Mouse (Mus musculus): ENCODE measurements around the gene Bzw2.

Bzw2 gene

DNA sequence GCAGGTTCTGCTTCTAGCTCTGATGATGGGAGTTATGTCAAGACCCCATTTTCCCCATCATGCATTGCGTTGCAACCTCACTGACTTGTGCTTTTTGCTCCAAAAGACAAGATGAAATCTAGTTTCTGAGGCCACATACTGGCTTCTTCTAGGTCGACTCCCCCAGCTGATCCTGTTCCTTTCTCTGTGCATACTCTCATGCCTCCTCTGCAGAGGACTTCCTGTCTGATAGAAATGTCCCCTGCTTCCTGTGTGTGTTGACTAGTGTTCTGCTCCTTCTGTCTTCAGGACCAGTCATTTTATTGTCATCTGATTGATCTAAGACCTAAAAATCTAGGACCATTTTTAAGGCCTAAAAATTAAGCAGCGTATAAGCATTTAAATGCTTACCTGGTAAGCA is 22.5 kb downstream of the Bzw2 start:
- no peak for DNase-seq (ENCODE audit: extremely low spot score, low spot score)

DNA sequence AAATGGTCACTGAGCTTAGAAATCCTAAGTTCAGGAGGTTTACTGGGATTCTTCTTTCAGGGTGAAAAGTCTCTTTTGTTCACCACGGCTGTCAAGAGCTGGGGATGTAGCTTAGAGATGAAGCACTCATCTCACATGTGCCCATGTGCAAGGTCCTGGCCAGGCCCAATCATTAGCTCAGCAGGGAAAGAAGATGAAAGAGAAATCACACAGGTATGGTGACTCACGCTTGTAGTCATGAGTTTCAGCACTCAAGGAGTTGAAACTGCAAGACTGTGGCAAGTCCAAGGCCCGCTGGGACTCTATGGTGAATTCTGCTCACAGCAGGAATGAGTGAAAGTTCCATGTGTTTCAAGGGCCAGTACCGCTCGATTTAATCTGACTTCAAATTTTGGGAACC is 23.8 kb downstream of the Bzw2 start:
- DNase-seq (ENCODE audit: extremely low spot score, low spot score) = no peak

DNA sequence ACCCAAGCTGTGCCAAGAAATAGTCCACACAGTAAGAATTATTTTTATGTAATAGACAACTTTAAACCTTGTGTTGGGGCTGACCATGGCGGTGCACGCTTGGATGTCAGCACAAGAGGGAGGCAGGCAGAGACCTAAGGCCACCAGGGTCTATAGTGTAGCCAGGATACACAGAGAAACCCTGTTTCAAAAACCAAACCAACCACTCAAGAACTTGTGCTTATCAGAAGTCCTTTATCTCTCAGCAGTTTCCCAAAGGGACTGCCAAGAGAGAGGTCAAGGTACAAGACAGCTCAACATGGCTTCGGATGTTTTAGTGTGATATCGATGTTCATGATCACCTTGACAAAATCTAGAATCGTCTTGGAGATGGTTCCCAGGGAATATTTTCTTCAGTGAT is 24.3 kb downstream of the Bzw2 start:
- DNase-seq (ENCODE audit: extremely low spot score, low spot score) = no peak

DNA sequence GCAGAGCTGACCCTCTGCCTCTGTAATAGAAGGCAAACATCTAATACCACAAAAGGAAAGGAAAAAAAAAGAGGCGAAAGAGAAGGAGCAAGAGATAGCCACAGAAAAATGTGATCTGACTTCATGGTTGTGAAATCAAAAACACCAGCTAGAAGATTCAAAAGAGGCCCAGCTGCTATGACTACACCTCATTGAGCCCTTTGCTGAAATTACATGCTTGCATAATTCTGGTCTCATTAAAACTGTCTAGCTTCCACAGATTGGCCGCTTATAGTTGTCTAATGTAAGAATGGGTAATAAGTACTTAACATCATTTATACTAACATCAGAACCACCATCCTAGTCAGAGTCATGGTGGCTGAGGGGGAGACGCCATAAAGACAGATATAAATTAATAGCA is 25.2 kb downstream of the Bzw2 start:
- DNase-seq (ENCODE audit: extremely low spot score, low spot score) = no peak

DNA sequence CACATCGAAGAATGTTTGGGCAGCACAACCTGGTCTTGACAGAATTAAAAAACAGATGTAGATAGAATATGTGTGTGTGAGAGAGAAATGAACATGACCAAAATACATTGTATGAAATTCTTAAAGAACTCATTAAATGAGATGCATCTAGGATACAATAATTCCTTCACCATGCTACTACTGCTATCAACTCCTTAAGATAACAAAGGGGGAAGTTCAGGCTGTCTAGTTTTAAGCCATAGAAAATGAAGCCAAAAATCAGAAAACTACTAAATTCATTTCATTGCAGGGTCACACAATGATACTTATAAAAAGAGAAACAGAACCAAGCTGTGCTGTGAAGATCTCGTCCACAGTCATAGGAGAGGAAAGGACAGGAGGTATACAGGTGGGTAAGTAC is 25.6 kb downstream of the Bzw2 start:
- no peak for DNase-seq (ENCODE audit: extremely low spot score, low spot score)

DNA sequence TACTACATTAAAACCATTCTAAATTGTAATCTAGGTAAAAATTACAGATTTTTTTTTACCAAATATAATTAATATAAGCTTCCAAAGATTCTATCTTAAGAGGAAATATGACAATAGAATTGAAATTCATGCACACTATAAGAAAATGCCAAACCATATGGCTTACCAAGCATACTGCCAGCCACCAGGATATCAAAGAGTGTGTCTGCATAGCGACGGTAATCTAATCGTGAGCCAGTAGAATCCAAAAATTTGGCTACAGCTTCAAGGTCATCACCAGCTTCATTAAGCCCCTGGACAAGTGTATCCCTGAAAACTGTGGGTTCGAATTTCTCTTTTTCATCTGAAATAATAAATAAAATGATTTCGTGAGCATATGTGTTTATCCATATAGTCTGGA is 28.1 kb downstream of the Bzw2 start:
- DNase-seq (ENCODE audit: extremely low spot score, low spot score) = no peak

DNA sequence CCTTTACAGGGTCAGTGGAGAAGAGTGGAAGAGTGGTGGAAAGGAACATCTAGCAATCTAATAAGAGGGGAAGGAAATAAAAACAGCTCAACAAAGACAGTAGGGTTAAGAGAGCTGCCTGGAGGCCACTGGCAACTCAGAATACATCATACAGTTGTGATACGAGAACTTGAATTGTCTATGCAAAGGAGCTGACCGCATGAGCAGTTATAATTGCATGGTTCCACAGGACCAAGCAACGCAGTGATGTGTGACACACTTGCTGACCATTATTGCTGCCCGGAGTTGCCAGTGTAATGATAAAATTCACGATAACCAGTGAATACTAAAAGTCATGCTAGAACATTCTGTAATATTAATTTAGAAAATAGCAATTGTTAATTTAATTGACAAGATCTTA is 31.8 kb downstream of the Bzw2 start:
- no peak for DNase-seq (ENCODE audit: extremely low spot score, low spot score)

DNA sequence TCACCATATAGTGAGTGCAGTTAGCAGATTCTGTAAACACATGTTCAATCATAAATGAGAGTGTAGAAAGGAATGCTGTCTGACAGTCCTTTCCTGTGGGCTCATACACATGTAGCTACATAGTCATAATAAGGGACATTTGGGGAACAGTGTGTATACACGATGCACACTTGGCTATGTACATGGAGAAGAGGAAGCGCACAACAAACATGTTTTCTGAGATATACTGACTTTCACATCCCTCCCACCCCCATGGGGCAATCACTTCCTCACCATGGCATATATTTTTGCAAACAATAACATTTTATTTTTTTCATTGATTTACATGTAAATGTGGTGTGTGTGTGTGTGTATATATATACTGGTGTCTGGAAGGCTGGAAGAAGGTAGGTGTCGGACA is 38.6 kb downstream of the Bzw2 start:
- DNase-seq (ENCODE audit: extremely low spot score, low spot score) = no peak

DNA sequence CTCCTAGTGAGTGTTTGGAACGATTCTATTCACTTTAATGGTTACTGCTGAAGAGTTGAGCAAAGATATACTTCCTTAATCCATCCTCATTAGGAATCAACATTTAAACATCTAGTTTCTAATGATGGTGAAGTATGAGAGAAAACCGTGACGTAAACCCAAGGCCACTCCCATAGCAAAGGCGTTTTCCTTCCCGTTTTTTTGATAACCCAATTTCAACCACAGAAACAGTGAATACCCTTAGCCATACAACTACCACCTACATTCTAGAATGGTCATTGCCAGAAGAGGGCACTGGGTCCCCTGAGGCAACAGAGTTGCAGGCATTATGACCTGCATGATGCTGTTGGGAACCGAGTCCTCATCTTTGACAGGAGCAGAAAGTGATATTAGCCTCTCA is 40.7 kb downstream of the Bzw2 start:
- DNase-seq (ENCODE audit: extremely low spot score, low spot score) = no peak

DNA sequence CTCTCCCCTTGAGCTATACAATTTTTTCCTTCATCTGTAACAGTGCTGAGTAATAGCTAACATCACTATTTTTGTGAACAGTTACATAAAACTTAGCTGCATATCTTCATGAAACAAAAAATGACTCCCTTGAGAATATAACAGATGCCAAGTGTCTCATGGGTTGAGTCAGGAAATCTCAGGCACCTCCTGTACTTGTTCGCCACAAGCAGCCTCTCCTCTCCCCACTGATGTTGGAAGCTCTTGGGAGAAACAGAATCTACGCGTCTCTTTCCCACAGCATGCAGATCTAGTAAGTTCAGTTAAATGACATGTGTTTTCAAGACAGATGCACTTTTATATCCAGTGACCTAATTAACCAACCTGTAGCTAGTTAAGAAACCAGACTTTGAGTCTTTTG is 45.8 kb downstream of the Bzw2 start:
- DNase-seq (ENCODE audit: extremely low spot score, low spot score) = no peak

DNA sequence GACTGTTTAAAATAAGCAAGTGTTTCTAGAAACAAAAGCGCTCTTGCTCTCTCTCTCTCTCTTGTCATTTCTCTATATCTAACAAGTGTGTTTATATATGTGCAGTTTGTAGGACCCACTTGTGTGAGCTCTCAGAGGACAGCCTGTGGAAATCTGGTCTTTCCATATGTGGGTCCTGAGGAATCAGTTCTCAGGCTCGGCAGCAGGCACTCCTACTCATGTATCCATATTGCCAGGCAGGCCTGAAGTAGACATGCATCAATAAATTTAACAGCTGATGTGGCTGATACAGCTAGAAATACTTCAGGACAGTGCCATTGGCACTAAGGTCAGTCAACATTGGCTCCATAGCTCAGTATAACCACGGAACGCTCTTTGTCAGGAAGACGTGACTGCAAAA is 46.8 kb downstream of the Bzw2 start:
- no peak for DNase-seq (ENCODE audit: extremely low spot score, low spot score)

DNA sequence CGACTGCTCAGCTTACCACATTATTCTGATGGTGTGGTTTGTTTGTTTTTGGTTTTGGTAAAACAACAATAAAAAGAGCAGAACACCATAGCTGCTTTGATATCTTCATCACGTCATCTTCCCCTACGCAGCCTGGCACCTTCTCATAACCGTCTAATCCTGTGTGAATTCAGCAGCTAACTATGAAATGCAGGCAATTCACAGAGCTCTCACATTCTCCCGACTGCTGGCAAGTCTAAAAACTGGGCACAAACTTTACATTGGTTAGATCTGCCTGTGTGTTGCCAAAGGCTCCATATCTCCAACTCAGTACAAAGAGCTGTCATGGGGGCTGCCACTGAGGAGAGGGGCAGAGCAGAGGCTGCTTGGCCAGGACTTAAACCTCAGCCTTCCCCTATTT is 47.4 kb downstream of the Bzw2 start:
- no peak for DNase-seq (ENCODE audit: extremely low spot score, low spot score)

DNA sequence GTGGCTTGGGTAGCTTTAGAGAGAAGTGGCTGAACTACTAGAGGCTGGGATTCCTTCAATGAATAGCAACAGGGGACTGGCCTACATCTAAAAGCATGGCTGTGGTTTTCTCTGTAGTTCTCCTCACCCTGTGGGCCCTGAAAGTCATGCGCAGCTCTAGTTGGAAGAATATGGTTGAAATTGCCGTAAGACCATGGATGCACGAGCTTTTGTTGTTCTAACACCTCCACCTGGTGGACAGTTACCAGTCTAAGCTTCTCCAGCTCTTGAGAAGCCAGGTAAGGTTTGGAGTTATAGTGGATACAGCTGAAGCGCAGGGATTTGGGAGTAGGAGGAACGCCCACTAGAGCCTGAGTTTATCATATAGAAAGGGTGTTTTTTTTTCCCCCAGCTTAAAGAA is 49.4 kb downstream of the Bzw2 start:
- DNase-seq (ENCODE audit: extremely low spot score, low spot score) = no peak

DNA sequence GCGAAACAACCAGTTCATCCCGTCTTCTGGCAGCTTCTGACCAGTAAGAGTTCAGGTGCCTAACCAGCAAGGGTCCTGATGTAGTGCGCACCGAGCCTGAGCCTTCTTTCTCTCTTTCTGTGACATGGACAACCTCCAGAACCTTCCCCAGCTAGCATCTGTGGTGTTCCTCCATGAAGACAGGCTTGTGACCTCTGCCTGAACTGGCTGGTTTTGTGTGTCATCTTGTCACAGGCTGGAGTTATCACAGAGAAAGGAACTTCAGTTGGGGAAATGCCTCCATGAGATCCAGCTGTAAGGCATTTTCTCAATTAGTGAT is 54.3 kb downstream of the Bzw2 start:
- no peak for DNase-seq (ENCODE audit: extremely low spot score, low spot score)

DNA sequence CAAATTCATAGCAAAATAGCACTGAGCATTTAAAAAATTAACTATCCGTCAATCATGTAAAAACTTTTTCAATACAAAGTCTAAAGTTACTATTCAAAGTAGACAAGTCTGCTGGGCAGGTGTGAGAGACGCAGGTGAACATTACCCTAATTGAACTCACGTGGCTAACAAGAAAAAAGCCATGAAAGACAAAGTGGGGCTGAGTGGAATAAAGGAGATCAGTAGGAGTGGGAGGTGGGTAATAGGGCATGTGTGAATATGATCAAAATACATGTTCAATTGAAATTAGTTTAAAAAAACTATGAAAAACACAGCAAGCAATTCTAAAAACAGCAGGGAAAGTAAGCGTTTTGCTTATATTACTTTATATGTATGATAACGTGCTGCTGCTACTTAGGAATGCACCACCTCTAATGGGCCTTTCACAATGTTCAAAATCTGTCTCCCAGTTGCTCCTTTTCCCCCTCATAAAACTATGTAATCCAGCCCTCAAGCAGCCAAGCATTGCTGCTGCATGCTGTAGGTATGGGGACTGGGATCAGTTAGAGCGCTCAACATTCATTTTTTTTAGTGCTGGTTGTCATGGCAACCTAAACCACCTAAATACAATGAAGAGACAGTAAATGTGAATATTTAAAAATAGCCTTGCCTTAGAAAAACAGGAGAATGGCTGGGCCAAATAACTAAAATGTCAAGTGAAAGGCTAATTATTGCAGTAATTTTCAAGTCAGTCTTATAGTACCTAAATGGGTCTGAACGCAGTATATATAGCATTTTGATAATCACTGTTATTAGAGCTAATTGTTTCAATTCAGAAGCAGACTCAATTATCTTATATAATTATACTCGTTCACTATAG is 54.9 kb downstream of the Bzw2 start:
- no peak for DNase-seq (ENCODE audit: extremely low spot score, low spot score)

DNA sequence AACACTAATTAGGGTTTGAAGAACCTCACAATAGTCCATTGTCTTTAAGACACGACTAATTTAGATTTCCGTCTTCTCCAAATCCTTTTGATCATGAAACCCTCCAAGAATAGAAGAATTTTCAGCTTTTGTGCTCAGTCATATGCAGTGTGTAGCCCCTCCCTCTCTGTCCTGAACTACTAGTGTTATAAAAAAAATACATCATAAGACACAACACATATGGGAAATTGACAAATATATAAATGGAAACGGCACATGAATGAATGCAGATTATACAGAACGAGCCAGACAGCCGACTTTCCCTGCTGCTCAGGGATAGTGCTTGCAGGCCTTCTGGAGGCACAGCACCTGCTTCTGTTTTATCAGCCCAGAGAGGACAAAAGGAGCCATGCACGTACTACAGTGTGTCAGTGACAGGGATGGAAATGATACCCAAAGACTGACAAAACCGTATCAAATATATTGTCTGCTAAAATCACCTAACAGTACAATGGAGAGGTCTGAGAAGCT is 62.5 kb downstream of the Bzw2 start:
- no peak for DNase-seq (ENCODE audit: extremely low spot score, low spot score)

DNA sequence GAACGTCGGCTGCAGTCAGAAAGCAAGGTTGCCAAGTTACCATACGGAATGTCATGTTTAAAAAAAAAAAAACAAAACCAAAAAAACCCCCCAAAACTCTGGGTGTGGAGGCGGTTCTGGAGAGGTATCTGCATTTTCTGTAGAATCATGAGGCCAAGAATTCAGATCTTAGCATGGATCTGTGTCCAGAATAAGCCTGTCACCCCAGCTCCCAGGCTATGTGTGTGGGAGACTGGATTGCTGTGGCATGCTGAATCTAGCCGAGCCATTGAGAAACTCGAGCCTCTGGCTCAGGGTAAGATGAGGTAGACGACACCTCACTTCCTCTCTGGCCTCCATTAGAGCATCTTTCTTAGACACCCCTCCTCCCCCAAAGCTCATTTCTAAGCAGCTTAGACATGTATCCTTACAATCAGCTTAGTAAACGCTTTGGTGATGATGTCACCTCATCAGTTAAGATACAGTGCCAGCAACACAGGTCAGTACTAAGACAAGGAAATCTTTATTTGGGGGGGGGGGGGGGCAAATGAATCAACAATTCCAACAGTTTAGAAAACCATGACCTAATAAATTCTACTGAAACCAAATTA is 64.7 kb downstream of the Bzw2 start:
- no peak for DNase-seq (ENCODE audit: extremely low spot score, low spot score)

DNA sequence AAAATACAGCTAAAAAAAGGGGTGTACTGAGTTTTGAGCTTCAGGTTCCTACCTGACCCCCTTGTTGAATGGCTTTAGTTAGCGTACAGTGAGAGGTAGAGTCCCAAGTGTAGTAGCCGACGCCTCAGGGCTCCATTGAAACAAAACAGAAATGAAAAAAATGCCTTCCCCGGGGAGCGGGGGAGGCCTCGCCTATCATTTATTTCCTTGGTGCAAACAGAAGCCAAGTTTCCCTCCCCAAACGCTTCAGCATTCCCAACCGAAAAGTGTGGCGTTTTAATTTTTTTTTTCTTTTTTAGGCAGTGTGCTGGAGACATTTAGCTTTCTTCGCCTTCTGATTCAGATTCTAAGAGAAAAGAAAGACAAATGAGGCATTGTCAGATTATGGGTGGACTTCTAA is 65.9 kb downstream of the Bzw2 start:
- DNase-seq (ENCODE audit: extremely low spot score, low spot score) = no peak

DNA sequence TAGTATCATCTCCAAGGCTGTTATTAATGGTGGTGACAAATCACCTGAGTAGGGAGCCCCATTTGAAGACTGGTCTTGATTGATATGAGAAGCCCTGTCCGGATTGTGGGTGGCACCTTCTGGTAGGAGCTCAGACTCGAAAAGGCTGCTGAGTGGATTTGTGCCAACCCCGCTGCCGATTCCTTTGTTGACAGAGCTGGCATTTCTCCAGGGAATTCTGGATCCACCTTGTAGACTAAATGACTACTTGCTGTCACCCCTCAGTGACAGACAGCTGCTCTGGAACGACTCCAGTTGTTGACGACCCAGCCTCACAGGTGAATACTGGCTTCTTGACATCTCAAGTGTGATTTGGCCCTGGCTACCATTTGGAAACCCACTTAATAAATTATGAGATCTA is 68.7 kb downstream of the Bzw2 start:
- DNase-seq (ENCODE audit: extremely low spot score, low spot score) = no peak

DNA sequence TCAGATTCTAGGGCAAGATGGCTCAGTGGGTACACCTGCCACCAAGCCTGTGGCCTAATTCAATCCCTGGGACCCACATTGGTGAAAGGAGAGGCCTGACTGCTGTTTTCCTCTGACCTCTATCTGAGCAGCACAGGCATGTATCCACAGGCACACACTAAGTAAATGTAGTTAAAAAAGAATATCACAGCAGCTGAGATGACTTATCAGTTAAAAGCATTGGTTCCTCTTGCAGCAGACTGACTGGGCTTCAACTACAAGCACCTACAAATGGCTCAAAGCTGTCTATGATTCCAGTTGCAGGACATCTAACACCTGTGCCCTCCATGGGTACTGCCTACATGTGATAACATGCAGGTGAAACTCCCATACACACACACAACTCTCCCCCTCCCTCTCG is 69.1 kb downstream of the Bzw2 start:
- DNase-seq (ENCODE audit: extremely low spot score, low spot score) = no peak

DNA sequence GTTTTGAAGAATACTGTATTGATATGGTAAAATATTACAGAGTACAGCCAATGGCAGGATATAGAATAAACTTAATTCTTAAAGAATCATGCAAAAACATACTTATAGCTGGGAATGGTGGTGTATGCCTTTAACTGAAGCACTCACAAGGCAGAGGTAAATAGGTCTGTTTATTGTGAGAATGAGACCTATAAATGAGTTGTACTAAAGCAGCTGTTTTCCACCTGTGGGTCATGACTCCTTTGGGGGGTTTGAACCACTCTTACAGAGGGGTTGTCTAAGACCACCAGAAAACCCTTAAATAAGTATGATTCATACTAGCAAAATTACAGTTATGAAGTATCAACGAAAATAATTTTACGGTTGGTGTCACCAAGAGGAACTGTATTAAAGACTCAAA is 72.5 kb downstream of the Bzw2 start:
- no peak for DNase-seq (ENCODE audit: extremely low spot score, low spot score)

DNA sequence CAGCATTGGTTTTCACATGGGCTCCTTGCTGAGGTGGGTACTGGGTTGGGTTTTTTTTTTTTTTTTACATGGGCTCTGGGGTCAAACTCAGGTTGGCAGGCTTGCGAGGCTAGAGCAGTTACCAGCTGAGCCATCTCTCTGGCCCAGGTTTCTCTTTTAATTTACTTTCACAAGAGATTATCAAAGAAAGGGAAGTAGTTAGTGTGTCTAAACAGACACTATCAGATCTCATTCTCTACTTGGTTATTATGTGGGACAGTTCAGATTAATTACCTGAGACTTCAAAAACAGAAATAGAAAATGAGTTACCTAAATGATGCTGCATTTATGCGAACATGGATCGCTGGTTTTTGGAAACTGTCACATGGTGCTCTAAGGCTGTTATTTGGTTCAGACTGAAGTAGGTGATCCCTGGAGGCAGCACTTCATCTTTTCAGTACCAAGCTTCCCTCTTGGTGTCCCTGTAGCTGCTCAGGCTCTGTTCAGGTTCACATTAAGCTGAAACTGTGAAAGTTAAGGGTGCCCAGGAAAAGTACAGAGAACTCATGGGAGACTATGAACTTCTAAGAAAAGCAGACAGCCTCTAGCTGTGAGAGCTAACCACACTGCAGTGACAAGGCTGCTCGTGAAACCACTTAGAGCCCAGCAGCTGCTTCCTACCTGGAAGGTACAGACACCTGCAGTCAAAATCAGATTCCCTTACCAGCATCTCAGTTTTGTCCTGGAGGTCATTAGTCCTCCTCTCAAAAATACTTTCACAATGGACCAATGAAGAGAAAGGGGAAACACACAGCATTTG is 79.6 kb downstream of the Bzw2 start:
- no peak for DNase-seq (ENCODE audit: extremely low spot score, low spot score)

DNA sequence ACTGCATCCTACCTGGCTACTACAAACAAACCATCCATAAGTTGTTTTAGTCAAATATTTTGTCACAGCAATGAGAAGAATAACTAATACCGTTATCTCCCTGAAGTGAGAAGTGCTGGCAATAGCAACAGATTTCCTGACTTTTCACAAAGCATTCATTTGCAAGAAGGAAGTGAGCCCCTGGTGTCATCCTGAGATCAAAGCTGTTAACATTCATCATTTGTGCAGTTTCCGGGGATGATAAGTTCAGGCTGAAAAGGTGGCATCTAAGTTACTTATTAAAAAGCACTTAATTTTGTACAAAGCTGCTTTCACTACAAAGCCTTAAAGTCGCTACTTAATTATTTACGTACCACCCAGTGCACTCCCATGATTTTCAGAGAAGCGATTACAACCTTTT is 85.0 kb downstream of the Bzw2 start:
- no peak for DNase-seq (ENCODE audit: extremely low spot score, low spot score)

All from neural tube, embryonic 10.5 days (tissue).